Mouse (Mus musculus) megakaryocyte-erythroid progenitor cell, adult 5-6 weeks (primary cell): ENCODE results near the gene Cask. TPM values are rescaled to one million over a fixed set of nuclear protein-coding genes. Genes with fewer than 3 reads are reported as not detected.
A peak's percentile ranks its signal among the peaks of the same experiment; 100 is the strongest.

Experiments
- ATAC-seq: replicated peaks from 2 replicates; pipeline ENCODE4 v1.8.0; 2016; ENCODE audit warnings: mild to moderate bottlenecking, inconsistent platforms; ENCODE audit not compliant: severe bottlenecking, poor library complexity, low FRiP score, low TSS enrichment
- total RNA-seq, 2 experiments: library from RNA; stranded (forward) in 1 of 2; stranded (reverse) in 1 of 2; fragments of 200-1000, 215-1000 nt in 1 of 2; fragments of >200 nt in 1 of 2; fragmentation: Nextera tagmentation in 1 of 2; gene quantifications; 2 replicates each; pipeline ENCODE4 v1.2.3; 2014 to 2017

Gene Cask
- total RNA-seq, 2 experiments from 2014 or later = 3.6 to 5.4 TPM

DNA sequence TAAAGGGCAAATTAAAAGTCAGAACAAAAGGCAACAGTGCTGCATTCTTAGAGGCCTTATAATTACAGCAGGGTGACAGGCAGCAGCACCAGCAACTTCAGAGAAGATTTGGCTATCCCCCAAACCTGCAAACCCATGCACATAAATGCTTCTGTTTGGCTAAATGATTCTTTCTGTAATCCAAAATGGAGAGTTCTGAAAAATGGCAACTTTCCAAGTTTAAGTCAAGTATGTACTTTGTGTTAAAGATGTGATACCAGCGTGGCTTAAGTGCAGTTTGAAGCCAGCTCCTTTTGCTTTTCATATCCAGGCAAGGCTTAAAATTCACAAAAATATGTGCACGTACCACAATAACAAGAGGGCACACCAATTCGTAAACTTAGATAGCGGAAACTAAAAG is 299.6 kb downstream of the Cask start:
- ATAC-seq = no peak

GRCm38 (mm10) chrX:13549100-13549499 is 302.1 kb downstream of the Cask start:
- no peak for ATAC-seq

- ATAC-seq = no peak
Measured at GRCm38 (mm10) chrX:13521288-13521687, 329.9 kb downstream of the Cask start.

DNA sequence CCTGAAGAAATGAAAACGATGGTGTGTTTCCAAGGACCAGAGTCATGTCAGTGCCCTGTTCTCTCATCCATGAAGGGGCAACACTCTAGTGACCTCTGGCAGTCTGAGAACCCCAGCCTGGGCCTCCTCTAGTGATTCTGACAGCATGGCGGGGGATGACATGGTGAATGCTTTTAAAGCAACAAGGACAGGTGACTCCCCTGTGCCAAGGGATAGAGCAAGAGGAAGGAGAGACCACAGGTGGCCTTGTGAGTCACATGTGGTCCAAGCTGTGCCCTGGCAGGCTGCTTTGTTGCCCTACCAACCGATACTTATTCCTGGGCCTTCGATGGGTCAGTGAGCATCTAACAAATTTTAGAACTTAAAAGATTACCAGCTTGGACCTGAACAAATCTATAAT is 330.6 kb downstream of the Cask start:
- ATAC-seq = no peak

- ATAC-seq = no peak
Measured at GRCm38 (mm10) chrX:13519408-13519783, 331.8 kb downstream of the Cask start.

GRCm38 (mm10) chrX:13518781-13519407 is 332.3 kb downstream of the Cask start:
- ATAC-seq = no peak

- ATAC-seq = no peak
Measured at GRCm38 (mm10) chrX:13518019-13518418, 333.1 kb downstream of the Cask start.

GRCm38 (mm10) chrX:13516451-13516850 is 334.7 kb downstream of the Cask start:
- no peak for ATAC-seq

- no peak for ATAC-seq
Measured at GRCm38 (mm10) chrX:13513864-13514263, 337.3 kb downstream of the Cask start.

- 0 out of 2 replicates have a peak, but pooled peaks have one; percentile 65 for ATAC-seq
Measured at GRCm38 (mm10) chrX:13513127-13513526, 338.0 kb downstream of the Cask start.

DNA sequence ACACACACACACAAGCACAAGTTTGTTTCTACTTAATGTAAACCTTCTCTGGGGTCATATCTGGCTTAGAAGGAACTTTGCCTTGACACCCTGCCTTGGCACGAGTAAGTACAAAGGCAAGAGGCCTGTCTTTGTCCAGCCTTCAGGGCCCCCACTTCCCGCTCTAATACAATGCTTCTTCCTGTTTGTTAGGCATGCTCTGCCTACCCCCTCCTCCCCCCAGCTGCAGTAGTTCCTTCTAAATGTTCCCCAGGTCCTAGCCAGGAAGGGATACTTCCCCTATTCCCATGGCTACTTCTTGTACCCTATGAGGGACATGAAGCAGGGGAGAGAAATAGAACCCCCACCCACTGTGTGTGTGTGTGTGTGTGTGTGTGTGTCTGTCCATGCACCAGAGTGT is 344.8 kb downstream of the Cask start:
- ATAC-seq = no peak

- peak; percentile 83 for ATAC-seq
Measured at GRCm38 (mm10) chrX:13504389-13504788, 346.8 kb downstream of the Cask start.

GRCm38 (mm10) chrX:13502862-13503375 is 348.2 kb downstream of the Cask start:
- ATAC-seq = no peak

GRCm38 (mm10) chrX:13500284-13500683 is 350.9 kb downstream of the Cask start:
- ATAC-seq = no peak

DNA sequence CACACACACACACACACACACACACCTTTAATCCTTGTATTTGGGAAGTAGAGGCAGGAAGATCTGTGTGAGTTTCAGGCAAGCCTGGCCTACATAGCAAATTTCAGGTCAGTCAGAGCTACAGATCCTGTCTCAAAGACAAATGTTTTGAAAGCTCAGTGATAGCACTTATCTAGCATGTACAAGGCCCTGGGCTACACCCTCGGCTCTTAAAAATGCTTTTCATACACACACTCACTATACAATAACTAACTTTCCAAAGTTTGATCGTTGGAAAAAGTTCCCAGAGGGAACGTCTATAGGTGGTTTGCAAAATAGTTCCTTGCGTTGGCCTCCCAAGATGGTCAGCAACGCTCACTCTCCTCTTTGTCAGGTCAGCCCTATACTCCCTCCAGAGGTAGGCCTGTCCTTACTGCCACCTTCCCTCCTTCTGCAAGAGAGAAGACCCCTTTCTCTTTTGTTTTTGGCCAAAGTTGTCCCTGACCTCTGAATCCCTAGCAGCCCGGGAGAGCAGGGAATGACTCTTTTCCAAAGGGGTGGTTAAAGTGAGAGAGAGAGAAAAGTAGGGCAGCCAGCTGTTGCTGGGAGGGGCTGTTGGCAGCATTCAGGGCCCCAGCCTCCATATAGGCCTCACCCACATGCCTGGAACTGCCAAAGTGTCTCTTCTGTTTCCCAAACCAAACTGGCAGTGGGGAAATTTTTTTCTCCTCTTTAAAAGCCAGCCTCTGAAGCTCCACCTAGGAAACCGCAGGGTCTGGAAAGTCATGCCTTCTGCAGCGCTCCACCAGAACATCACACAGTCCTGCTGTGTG is 356.1 kb downstream of the Cask start:
- peak; percentile 80 for ATAC-seq

DNA sequence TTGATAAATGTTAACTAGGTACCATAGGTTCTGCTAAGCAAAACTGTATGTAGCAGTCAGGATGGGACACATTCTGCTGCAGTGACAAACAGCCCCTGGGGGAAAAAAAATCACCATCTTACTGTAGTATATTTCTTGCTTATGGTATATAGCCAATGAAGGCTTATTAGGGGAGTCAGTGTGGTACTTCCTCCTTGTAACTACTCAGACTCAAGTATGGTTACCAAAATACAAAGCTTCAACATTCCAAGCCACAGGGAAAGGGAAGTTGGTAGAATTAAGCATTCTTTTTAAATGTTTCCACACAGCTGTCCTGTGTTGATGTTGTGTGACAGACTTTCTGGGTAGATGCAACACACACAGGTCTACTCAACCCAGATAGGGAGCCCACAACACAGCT is 358.2 kb downstream of the Cask start:
- no peak for ATAC-seq

- no peak for ATAC-seq
Measured at GRCm38 (mm10) chrX:13490941-13491340, 360.2 kb downstream of the Cask start.

GRCm38 (mm10) chrX:13489761-13490160 is 361.4 kb downstream of the Cask start:
- peak; percentile 86 for ATAC-seq

GRCm38 (mm10) chrX:13489001-13489400 is 362.2 kb downstream of the Cask start:
- ATAC-seq = no peak

- no peak; the same call in 1 of the 2 replicates for ATAC-seq
Measured at GRCm38 (mm10) chrX:13484447-13484846, 366.7 kb downstream of the Cask start.

GRCm38 (mm10) chrX:13482576-13482975 is 368.6 kb downstream of the Cask start:
- ATAC-seq = no peak
